Mouse (Mus musculus) bone marrow, adult 2 months (tissue): Measurements from ENCODE around the gene Sorbs2.

Experiments
- CTCF ChIP-seq: fragments of 200-500 bp; IDR thresholded peaks from 2 replicates; pipeline ENCODE4 v1.5.1; 2011; ENCODE audit warnings: low read length, control low read depth; ENCODE audit not compliant: control insufficient read depth, insufficient read depth
- POLR2A ChIP-seq: fragments of 200-500 bp; IDR thresholded peaks from 2 replicates; pipeline ENCODE4 v1.6.1; 2011; ENCODE audit warnings: low read depth, mild to moderate bottlenecking, control low read depth, low read length, borderline replicate concordance; ENCODE audit not compliant: control insufficient read depth

- no peak for TF ChIP-seq CTCF
- no peak for TF ChIP-seq POLR2A
Measured at GRCm38 (mm10) chr8:45559176-45559820, 51.7 kb downstream of the Sorbs2 start.
